Mouse (Mus musculus): ENCODE results near the gene Lgals3bp.
"Not testable (repeated sequence)": the region's sequence is repeated elsewhere in the genome, so short reads cannot be mapped to it uniquely, and the experiment has no call there.

The Lgals3bp gene

DNA sequence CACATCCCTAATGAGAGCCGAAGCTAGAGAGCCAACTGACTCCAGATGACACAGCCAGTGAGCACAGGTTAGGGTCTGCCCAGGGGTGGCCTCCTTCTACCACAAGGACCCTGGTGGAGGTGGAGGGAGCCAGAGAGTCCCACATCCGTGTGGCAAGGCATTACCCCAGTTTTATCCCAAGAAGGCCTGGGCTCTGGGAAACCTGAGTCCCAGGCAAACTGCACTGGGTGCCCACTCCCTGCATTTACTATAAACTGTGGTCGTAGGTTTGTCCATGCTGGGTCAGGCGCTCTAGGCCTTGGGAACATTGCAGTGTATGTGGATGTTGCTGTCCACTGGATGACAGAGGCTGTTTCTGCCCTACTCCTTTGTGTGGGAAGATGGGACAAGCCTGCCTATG is 697 bp downstream of the Lgals3bp start:
- DNase-seq (ENCODE audit: low spot score), result no peak

DNA sequence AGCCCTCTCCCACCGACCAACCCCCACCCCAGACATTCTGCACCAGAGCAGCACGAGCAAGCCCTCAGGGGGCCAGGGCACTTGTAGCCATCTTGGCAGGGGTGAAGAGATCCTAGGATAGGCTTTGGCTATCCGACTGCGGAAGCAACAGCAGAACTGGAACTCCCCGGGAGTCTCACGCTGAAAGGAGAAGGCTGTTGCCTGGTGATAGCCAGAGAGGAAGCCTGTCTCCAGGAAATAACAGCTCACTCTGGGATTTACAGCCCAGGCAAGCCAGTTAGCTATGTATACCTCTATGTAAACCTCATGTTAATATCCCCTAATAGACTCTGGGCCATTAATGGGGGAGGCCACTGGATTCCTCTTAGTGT is 1.3 kb downstream of the Lgals3bp start:
- no peak for DNase-seq (ENCODE audit: low spot score)

DNA sequence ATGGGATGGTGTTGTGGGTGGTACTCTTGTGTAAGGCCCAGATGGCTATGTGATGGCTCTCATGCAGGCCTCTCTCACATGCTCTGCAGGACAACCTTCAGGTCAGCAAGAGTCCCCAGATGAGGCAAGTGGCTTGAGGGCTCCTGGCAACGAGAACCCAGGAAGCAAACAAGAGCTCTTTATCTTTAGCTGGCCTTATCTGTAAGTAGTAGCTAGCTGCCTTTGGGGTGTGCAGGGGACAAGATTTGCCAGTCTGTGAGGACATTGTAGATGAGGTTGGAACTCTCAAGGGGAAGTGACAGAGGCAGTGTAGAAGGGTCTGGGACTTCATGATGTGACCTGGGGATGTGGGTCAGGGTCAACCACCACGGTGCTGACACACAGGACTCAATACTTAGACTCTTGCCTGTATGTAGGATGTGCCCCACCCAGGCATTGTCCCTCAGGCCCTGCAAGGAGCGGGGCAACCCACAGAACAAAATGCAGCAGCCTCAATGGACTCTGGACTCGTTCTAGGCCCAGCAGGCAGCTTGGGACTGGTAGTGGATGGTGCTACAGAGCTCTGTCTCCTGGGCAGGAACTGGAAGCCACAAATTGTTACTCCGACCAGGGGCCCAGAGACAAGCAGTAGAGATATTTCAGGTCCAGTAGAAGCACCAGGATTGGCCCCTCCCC is 1.9 kb downstream of the Lgals3bp start:
- DNase-seq (ENCODE audit: low spot score), result no peak

DNA sequence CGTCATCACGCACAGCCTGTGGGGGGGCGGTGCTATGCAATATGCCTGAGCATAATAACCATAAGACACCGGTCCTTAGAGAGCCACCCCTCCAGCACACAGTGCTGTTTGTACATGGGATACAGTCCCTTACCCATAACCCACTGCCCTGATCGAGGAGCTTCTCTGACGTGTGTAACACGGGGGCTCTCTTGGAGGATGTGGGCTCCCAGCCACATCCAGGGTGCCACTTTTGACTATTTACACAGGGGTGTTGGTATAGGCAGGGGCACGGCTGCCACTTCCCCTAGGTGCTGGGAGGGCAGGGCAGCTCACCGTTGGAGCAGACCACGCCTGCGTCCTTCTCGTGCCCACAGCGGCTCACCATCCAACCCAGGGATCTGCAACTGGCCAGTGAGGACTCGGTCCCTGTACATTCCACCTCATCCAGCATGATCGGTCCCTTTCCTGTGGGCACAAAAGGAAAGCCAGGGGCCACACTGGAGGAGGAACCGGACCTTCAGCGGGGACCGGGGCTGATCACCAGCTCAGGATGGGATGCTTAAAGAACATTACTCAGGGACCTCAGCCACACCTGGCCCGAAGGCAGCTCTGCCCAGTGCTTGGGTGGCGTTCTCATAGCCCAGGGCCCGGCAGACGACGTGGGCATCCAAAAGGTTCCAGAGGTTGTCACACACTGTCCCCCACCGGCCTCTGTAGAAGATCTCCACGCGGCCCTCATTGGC is 3.9 kb downstream of the Lgals3bp start:
- DNase-seq (ENCODE audit: low spot score), result no peak

DNA sequence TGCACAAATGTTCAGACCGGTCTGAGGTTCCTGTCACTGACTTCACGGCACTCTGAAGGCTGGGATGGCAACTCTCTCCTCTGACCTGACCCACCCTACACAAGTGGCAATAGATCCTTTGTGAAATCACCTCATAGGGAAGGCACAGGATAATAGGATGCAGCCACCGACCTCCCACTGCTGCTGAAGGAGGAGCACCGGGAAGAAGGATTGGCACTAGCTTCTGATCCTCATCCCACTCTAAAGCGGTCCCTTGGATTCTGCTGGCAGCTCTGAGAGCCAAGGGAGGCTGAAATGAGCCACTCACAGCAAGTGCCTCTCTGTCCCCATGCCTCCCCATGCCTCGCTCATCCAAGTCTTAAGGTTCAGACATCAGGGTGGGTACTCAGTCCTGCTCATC is 7.4 kb downstream of the Lgals3bp start:
- DNase-seq (ENCODE audit: low spot score), result no peak

DNA sequence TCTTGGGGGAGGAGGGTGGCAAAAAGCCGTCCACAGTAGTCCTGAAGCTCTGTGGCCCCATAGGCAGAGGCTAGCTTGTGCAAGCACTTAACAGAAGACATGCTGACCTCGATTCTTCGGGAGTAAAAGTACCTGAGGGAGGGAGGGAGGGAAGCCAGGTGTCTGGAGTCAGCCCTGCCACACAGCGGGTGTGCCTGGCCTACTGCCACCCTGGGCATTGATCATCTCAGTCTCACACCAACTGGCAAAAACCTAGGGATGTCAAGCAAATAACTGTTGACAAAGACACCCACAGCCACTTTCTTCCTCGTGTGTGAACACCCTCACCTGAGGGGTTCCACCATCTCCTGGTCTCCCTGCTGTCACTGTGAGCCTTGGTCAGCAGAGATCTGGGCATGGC is 7.9 kb downstream of the Lgals3bp start:
- no peak for DNase-seq (ENCODE audit: low spot score)

DNA sequence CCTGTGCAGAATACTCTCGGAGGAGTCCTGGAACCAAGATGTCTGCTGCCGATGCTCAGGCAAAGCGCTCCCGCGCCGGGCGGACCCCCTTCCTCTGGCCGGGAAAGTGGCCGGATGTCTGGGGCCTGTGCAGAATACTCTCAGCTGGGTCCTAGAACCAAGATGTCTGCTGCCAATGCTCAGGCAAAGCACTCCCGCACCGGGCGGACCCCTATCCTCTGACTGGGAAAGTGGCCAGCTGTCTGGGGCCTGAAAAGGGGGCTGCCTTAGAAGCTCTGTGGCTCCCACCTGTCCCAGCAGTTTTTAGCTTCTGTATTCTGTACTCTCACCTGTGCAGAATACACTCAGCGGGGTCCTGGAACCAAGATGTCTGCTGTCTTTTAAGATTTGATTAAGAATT is 14.1 kb downstream of the Lgals3bp start:
- DNase-seq (ENCODE audit: low spot score), result not testable (repeated sequence)

DNA sequence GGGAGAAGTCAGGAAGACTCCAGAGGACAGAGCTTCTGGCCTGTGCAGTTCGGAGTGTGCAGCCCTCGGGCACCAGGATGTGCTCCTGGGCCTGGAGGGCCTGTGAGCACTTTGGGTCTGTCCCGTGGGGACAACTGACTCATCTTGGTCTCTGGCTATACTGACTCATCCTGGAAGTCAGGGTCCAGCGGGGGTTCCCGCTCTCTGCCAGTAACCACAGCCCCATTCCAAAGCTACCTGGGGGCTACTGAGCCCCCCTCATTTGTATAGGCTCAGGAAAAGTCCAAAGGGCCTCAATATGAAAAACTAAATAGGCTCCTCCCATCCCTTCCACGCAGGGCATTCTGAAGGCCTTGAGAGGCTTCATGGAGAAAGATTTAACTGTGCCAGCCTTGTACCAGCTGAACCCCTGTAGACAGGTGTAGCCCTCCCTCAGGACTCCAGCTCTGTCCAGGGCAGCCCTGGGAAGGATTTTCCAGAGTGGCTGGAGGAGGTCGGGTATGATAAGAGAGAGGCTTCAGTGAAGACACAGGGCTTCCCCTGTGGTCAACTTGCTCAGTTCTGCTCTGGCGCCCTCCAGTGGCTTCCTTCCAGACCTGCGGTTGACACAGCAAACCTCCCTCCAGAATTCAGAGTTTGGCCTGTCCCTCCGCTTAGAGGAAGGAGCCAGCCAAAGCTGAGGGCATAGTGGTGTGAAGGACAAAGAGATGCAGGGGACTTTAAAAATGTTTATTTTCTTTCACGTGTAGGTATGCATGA is 22.5 kb downstream of the Lgals3bp start:
- peak; percentile 74 for DNase-seq (ENCODE audit: low spot score)

DNA sequence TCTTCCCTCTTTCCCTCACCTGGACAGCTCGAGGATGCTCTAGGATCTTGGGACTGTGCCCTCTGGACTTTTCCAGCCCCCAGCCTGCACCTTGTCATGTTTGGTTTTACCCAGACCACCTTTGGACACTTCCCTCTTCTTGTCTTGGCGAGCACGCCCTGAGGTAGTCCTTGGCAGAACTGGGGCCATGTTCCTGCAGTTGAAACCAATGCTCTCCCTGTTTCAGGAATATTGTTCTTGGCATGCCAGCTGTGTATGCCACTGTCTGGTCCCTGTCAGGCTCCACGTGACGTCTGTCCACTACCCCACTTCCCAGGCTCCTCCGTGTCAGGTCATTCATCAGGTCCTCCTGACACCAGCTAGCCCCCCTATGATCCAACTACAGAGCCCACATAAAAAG is 23.2 kb downstream of the Lgals3bp start:
- no peak for DNase-seq (ENCODE audit: low spot score)

DNA sequence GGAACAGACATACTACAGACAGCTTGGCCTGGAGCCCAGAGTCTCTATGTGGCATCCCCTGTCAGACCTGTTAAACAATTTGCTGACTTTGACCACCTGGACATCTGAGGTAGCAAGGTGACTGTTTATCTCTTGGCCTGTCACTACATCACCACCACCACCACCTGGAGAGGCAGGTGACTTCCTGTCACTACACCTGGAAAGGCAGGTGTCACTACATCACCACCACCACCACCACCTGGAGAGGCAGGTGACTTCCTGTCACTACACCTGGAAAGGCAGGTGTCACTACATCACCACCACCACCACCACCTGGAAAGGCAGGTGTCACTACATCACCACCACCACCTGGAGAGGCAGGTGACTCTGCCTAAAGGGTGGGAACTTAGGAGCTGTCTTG is 25.6 kb downstream of the Lgals3bp start:
- DNase-seq (ENCODE audit: low spot score), result not testable (repeated sequence)

DNA sequence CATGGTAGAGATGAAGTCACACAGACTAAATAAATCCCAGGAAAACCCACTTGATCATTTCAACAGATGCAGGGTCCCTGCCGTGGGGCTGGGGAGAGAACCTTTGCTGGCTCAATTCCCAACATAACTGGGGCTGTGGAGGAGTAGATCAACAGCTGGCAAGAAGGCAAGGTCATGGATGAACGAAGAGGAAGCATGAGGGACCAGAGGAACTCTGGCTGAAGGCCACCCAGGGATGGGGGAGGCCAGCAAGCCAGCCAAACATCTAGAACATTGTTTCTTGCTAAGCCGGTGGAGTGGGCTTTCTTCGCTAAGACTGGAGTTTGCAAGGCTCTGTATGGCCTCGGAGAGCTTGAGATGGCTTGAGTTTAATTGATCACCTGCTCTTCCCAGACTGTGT is 26.0 kb downstream of the Lgals3bp start:
- DNase-seq (ENCODE audit: low spot score), result peak; percentile 48

DNA sequence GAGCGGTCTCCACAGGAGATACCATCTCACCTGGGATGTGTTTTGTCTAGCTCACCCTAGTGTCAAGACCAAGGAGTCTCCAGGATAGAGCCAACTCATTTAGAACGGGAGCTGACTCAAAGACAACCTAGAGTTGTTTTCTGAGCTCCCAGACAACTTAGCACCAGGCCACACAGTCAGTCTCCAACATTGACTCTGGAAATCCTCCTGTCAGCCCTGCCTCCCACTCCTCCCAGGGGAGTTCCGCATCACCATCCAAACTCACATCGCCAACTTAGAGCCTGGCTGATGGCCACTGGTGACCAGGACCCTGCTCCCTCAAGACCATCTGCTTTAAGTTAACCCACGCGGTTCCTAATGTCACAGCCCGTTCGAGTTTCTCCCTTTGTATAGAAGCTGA is 26.4 kb downstream of the Lgals3bp start:
- no peak for DNase-seq (ENCODE audit: low spot score)

DNA sequence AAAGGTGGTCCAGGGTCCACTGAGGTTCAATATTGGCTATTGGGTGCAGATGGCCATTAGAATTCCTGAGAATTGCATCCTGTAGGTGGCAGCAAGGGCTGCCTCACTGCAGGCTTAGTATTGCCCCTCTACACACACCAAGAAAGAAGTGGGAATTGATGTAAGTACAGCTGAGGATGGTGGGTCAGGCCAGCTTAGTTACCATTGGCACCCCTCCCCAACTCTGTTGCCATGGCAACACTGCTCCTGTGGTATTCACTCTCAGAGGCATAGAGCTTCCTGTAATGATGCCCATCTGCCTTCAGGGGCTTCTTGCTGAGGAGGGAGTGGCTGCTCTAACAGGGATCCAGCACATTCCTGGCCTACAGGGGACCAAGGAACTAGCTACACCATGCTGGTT is 26.9 kb downstream of the Lgals3bp start:
- no peak for DNase-seq (ENCODE audit: low spot score)

DNA sequence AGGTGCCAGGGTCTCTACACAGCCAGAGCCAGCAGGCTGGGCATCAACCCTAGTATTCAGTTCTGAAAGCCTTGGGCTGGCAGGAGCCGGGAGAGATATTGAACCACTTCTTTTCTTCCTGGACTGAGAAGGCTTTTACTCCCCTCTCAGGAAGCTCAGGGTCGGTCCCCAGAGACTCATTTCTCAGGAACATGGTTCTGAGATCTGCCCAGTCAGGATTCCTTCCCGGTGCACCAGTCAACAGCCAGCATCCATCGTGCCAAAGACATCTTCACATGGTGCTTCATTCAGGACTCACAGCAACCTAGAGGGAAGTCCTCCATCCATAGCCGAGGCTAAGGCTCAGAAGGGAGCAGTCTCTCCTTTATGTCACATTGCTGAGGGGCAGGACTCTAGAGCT is 27.4 kb downstream of the Lgals3bp start:
- DNase-seq (ENCODE audit: low spot score), result no peak

DNA sequence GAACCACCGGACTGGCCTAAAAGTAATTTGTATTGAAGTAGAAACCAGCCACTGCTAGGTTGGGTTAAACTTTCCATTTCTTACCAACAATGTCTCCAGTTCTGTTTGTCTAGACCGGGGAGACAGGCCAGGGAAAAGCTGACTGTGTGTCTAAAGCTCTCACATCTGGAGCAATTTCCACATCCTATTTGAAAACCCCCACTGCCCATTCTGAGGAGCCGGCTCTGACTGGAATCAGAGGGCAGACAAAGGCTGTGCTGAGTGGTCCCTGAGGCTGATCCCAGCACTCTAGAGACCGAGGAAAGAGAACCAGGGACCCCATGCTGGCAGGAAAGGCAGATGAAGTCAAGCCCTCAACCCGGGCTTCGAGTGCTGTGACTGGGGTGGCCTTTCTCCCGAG is 29.3 kb downstream of the Lgals3bp start:
- no peak for DNase-seq (ENCODE audit: low spot score)

DNA sequence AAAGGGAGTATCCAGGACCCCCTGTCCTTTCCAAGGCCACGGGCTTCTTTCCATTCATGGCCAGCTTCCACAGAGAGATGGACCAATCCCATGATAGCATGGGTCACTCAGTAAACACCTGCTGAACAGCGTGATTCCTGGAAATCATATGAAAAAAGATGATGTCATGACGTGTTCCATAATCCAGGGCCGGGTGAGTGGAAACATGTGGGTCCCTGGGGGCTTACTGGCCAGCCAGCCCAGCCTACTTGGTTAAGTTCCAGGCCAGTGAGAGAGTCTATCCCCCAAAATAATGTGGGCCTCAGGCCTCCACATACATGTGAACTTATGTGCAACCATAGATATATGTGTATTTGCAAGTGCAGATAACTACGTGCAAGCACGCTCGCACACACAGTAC is 30.0 kb downstream of the Lgals3bp start:
- DNase-seq (ENCODE audit: low spot score), result no peak

DNA sequence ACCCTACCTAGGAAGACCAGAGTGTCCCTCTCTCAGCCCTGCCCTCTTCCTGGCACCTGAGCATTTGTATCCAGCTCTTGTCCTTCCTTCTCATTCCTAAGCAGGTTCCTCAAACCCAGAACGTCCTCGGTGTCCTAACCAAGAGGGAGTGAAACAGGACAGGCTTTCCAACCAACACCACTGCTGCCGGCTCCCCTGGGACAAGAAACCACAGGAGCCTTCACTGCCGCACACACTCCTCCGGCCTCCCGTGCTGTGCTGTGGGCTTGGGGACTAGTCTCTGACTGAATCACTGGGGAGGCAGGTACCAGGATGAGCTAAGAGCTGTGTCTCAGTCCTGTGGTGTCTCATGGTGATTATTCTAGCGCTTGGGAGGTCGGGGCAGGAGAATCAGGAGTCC is 32.2 kb downstream of the Lgals3bp start:
- DNase-seq (ENCODE audit: low spot score), result no peak

DNA sequence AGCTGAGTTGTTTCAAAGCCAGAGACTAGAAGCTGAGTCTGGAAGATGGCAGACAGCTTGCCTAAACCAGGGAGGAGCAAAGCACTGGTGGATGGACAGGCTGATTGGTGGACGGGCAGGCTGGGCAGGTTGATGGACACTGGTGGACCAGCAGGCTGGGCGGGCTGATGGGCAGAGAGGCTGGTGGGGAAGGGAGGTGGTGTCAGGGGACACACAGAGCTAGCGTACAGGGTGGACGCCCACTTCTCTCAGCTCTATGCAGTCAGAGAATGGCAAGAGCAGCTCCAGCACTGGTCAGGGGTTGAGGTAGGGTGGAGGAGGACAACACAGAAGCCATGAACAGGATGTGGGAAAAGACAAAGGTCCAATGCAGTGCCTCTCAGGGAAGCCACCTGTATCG is 32.6 kb downstream of the Lgals3bp start:
- no peak for DNase-seq (ENCODE audit: low spot score)

DNA sequence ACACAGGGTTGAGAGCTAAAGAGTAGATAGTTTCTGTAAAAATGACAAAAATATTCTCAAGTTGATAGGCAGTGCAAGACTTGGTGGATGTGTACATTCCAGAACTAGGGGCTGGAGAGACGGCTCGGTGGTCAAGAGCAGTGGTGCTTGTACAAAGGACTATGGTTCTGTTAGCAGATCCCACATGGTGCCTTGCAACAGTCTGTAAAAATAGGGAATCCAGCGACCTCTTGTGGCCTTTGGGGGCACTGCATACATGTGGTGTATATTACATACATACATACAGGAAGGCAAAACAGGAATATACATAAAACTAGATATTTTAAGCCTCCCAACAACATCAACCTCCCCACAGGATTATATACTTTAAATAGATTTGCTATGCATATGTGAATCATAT is 33.6 kb downstream of the Lgals3bp start:
- peak; percentile 49 for DNase-seq (ENCODE audit: low spot score)

DNA sequence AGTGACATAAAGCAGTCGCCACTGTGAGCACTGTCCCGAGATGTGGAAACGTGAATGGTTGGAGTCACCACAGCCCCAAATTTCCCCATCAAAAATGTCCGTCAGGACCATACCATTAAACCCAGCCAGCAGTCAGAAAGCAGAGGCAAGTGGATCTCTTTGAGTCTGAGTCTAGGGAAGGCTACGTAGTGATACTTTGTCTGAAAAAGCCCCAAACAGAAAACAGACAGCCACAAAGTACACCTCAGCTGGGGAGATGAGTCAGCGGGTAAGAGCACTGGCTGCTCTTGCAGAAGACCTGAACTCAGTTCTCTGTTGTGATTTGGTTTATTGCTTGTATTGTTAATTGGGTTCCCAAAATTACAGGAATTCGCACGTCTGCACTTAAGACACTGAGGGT is 35.3 kb downstream of the Lgals3bp start:
- no peak for DNase-seq (ENCODE audit: low spot score)

DNA sequence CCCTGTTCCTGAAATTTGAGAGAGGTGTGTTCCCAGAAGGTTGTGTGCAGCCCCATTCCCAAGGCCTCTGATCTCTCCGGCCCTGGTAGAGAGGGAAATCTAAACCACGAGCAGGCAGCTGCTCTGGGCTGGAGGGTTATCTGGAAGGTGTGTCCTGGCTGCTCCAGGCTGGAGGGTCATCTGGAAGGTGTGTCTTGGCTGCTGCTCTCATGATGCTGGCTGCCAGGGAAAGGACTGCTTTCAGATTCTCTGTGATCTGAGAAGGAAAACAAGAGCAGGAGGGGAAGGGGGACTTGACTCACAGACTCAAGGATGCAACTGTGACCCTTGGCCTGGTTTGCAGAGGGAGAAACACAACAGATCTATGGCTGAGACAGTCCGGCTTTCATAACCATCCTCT is 35.8 kb downstream of the Lgals3bp start:
- DNase-seq (ENCODE audit: low spot score), result no peak

DNA sequence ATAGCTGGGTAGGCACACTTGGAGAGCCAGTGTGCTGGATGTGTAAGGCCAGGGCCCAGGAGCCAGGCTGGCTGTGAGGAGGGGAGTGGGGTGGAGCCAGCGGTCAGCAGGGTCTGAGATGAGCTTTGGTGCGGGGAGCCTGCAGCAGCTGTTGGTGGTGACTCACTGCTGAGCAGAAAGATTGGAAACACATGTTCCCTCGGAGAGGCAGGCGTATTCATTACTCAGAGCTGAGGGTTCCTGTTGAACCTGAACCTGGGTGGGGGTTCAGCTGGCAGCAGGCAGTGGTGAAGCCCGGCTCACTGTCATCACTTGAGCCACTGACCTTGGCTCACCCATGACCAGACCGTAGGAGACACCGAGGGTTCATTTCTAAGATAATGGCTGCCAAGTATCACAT is 36.7 kb downstream of the Lgals3bp start:
- DNase-seq (ENCODE audit: low spot score), result no peak

DNA sequence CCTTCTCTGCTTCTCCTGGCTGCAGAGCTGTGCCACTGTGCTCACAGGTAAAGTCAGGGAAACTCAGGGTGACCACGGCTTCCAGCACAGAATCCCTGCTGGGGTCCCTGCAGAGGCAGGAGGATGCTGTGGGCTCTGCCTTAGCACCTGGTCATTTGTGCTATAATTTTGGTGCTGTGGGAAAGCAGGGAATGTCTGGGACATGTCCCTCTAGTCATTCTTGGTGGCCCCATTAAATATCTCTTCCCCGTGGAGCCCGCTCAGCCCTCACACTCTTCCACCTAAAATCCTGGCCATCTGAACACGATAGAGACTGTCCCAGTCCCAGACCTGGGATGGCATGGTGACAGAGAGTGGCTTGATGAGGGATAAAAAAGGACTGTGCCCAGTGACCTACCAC is 37.9 kb downstream of the Lgals3bp start:
- no peak for DNase-seq (ENCODE audit: low spot score)
